Mouse (Mus musculus) limb, embryonic 10.5 days (tissue): ENCODE data around the gene Gltpd2. TPM values are rescaled to one million over a fixed set of nuclear protein-coding genes. Genes with fewer than 3 reads are reported as not detected.
A peak's percentile ranks its signal among the peaks of the same experiment; 100 is the strongest.

Source experiments
- DNase-seq: peaks from one replicate; pipeline ENCODE4 v3.0.0-alpha.2; 2017; ENCODE audit warnings: low spot score
- H3K27ac ChIP-seq: fragments of 300-500 bp; sonication (generic); 2 replicates; pipeline ENCODE4 v1.5.1; 2016; ENCODE audit warnings: mild to moderate bottlenecking
- H3K27me3 ChIP-seq: fragments of 300-500 bp; sonication (generic); 2 replicates; pipeline ENCODE4 v1.6.1; 2016; ENCODE audit warnings: low read depth, mild to moderate bottlenecking; ENCODE audit not compliant: poor library complexity, severe bottlenecking
- H3K36me3 ChIP-seq: fragments of 300-500 bp; sonication (generic); 2 replicates; pipeline ENCODE4 v1.6.1; 2016; ENCODE audit warnings: mild to moderate bottlenecking, moderate library complexity
- H3K4me1 ChIP-seq: fragments of 300-500 bp; sonication (generic); 2 replicates; pipeline ENCODE4 v1.6.1; 2016
- H3K4me3 ChIP-seq: fragments of 300-500 bp; sonication (generic); 2 replicates; pipeline ENCODE4 v1.5.1; 2016; ENCODE audit warnings: mild to moderate bottlenecking, moderate library complexity
- H3K9me3 ChIP-seq: fragments of 300-500 bp; sonication (generic); replicated peaks from 2 replicates; pipeline ENCODE4 v1.6.1; 2016; ENCODE audit warnings: mild to moderate bottlenecking
- WGBS: fragments of 180-500 bp; shearing (Covaris S2); methylation state at CpG from one replicate; pipeline ENCODE4 v1.1.7; 2016; 5-methylcytosine and 5-hydroxymethylcytosine counted together
- polyA plus RNA-seq: library from polyadenylated mRNA; unstranded; fragments of >200 nt; fragmentation: Nextera tagmentation; extraction: Ambion mirVana; gene quantifications from 2 replicates; pipeline ENCODE4 v1.2.1, GENCODE M21; 2016

The Gltpd2 gene
- polyA plus RNA-seq, 1 experiment from 2014 or later, result 0.19 TPM

GRCm38 (mm10) chr11:70553940-70554339 lies 34.9 kb downstream of the Gltpd2 start:
- Histone ChIP-seq H3K4me1 (peaks cover 11% of the 10 kb centered on the region), H3K4me3 (no peak overlapping the region), H3K27ac (no peak overlapping the region), H3K36me3 (no peaks in the 10 kb centered on the region), H3K9me3 (no peaks in the 10 kb centered on the region), H3K27me3 (peaks cover 32% of the 10 kb centered on the region)
- DNase-seq, result no peak
- WGBS, result 25% methylated on average over 6 of the region's 7 CpGs

DNA sequence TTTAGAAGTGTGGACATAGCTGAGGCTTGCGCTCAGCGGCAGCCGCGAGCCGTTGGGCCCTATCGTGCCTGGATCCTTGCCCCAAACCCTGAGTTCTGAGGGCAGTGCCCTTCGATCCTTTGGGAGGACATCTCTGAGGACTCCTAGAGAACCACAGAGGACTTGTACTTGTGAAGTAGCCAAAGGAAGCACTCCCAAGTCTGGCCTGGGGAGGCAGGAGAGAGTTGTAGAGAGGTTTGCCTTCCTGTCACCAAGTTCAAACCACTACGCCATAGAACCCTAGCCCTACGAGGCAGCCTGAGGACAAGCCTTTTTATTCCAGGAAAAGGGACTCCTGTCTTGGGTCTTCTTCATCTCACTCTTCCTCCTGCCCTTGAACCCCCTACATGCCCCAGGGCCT lies 38.5 kb downstream of the Gltpd2 start:
- Histone ChIP-seq H3K4me3 (no peak overlapping the region), H3K27me3 (peaks cover 23% of the 10 kb centered on the region), H3K36me3 (no peaks in the 10 kb centered on the region), H3K9me3 (no peaks in the 10 kb centered on the region), H3K27ac (no peak overlapping the region), H3K4me1 (peaks cover 19% of the 10 kb centered on the region)
- WGBS, result 88% methylated on average over 9 of the region's 9 CpGs
- DNase-seq, result no peak

- peaks cover 5% of the 10 kb centered on the region; the same call in 1 of the 2 replicates for H3K36me3 ChIP-seq
- DNase-seq, result no peak
- peak overlapping the region; percentile 93 for H3K4me3 ChIP-seq
- 6% methylated on average over 2 of the region's 2 CpGs for WGBS
- no peaks in the 10 kb centered on the region for H3K9me3 ChIP-seq
- H3K27me3 ChIP-seq, result no peaks in the 10 kb centered on the region
- peaks cover 40% of the 10 kb centered on the region for H3K4me1 ChIP-seq
- H3K27ac ChIP-seq, result peak overlapping the region; percentile 96
Observed at GRCm38 (mm10) chr11:70561937-70562286, 42.9 kb downstream of the Gltpd2 start.

GRCm38 (mm10) chr11:70562287-70562994 lies 43.4 kb downstream of the Gltpd2 start, which contains the start of gene Mink1:
Gene Mink1 (plus strand): TSS chr11:70562881.
- DNase-seq, result peak; percentile 93
- peak within 1 kb of the TSS; percentile 93 for H3K4me3 ChIP-seq
- H3K4me1 ChIP-seq, result peaks cover 43% of the 10 kb centered on the region
- peak within 1 kb of the TSS; percentile 96 for H3K27ac ChIP-seq
- H3K9me3 ChIP-seq, result no peaks in the 10 kb centered on the region
- WGBS, result under 1% methylated on average over 56 of the region's 57 CpGs
- H3K27me3 ChIP-seq, result no peaks in the 10 kb centered on the region
- peaks cover 7% of the 10 kb centered on the region; the same call in 1 of the 2 replicates for H3K36me3 ChIP-seq

GRCm38 (mm10) chr11:70562995-70563469 lies 44.0 kb downstream of the Gltpd2 start:
- H3K36me3 ChIP-seq, result peaks cover 11% of the 10 kb centered on the region
- peak overlapping the region; percentile 96 for H3K27ac ChIP-seq
- DNase-seq, result no peak
- H3K27me3 ChIP-seq, result no peaks in the 10 kb centered on the region
- peak overlapping the region; percentile 93 for H3K4me3 ChIP-seq
- H3K4me1 ChIP-seq, result peaks cover 43% of the 10 kb centered on the region
- H3K9me3 ChIP-seq, result no peaks in the 10 kb centered on the region
- WGBS, result 0% methylated on average over 24 of the region's 31 CpGs

- H3K27ac ChIP-seq, result peak overlapping the region; percentile 96
- H3K9me3 ChIP-seq, result no peaks in the 10 kb centered on the region
Observed at GRCm38 (mm10) chr11:70563470-70564275, 44.7 kb downstream of the Gltpd2 start.

DNA sequence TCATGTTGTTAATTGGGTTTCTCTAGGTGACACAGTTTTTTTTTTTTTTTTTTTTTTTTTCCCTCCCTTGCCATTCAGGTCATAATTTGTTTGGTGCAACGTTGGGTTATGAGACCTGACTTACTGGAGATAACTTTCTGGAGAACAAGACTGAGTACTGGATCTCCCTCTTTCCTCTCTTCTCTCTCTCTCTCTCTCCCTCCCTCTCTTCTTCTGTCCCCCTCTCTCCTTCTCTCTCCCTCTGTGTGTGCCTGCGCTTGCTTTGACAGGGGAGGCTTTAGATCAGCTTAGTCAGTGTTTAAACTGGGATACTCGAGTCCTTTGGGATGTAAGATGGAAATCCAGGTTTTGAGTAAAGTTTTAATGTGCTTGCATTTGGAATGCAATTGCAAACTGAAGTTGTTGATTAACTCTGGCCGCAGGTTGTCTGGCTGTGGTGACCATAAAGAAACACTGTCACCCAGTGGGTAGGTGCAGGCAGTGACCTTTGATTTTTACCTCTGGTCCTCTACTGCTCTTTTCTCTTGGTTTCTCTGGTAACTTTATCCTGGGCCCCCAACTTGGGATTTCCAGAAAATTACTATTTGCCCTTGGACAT lies 45.4 kb downstream of the Gltpd2 start:
- no peak for DNase-seq
- 44% methylated on average over 4 of the region's 4 CpGs for WGBS

More at GRCm38 (mm10) chr11:70563470-70564275, 44.7 kb downstream of the Gltpd2 start:
- Histone ChIP-seq H3K4me1 (peaks cover 43% of the 10 kb centered on the region), H3K36me3 (peaks cover 16% of the 10 kb centered on the region), H3K4me3 (peak overlapping the region; percentile 93), H3K27me3 (no peaks in the 10 kb centered on the region)
- peak; percentile 63 for DNase-seq
- WGBS, result 2% methylated on average over 25 of the region's 25 CpGs

GRCm38 (mm10) chr11:70566586-70566985 lies 47.6 kb downstream of the Gltpd2 start:
- WGBS, result 77% methylated on average over 7 of the region's 7 CpGs
- no peaks in the 10 kb centered on the region for H3K27me3 ChIP-seq
- no peak overlapping the region for H3K4me3 ChIP-seq
- peaks cover 16% of the 10 kb centered on the region for H3K36me3 ChIP-seq
- DNase-seq, result no peak
- no peaks in the 10 kb centered on the region for H3K9me3 ChIP-seq
- H3K4me1 ChIP-seq, result peaks cover 43% of the 10 kb centered on the region
- no peak overlapping the region for H3K27ac ChIP-seq

More for the DNA sequence above, 45.4 kb downstream of the Gltpd2 start:
- peaks cover 43% of the 10 kb centered on the region for H3K4me1 ChIP-seq
- peaks cover 16% of the 10 kb centered on the region for H3K36me3 ChIP-seq
- H3K4me3 ChIP-seq, result peak overlapping the region; percentile 93
- H3K9me3 ChIP-seq, result no peaks in the 10 kb centered on the region
- peak overlapping the region; percentile 96 for H3K27ac ChIP-seq
- H3K27me3 ChIP-seq, result no peaks in the 10 kb centered on the region

Other genes with a start within 250 kb of the Gltpd2 start
- gene Alox12e, start 196.6 kb upstream of the Gltpd2 start, polyA plus RNA-seq, result 0.06 TPM in 1 of 2 replicates, not detected in the other
- gene Alox15, start 167.2 kb upstream of the Gltpd2 start, polyA plus RNA-seq, result not detected in 2 replicates
- gene Pelp1, start 109.2 kb upstream of the Gltpd2 start, polyA plus RNA-seq, result 63.0 and 65.1 TPM in 2 replicates
- 24.6 and 25.5 TPM in 2 replicates for gene Arrb2, start 86.6 kb upstream of the Gltpd2 start, polyA plus RNA-seq
- 48.4 and 51.5 TPM in 2 replicates for gene Med11, start 67.3 kb upstream of the Gltpd2 start, polyA plus RNA-seq
- 0.09 TPM in 1 of 2 replicates, not detected in the other for gene Zmynd15, start 59.8 kb upstream of the Gltpd2 start, polyA plus RNA-seq
- 0.49 TPM in 2 replicates for gene Cxcl16, start 59.2 kb upstream of the Gltpd2 start, polyA plus RNA-seq
- gene Tm4sf5, start 14.0 kb upstream of the Gltpd2 start, polyA plus RNA-seq, result 0.98 and 1.2 TPM in 2 replicates
- 0.30 TPM in 1 of 2 replicates, not detected in the other for gene Vmo1, start 4.6 kb upstream of the Gltpd2 start, polyA plus RNA-seq
- 1,140 and 1,215 TPM in 2 replicates for gene Psmb6, start 6.2 kb downstream of the Gltpd2 start, polyA plus RNA-seq
- not detected in 2 replicates for gene Gm40193, start 13.7 kb downstream of the Gltpd2 start, polyA plus RNA-seq
- 1.4 and 2.0 TPM in 2 replicates for gene Pld2, start 20.9 kb downstream of the Gltpd2 start, polyA plus RNA-seq
- gene Mink1, start 43.7 kb downstream of the Gltpd2 start, polyA plus RNA-seq, result 15.1 and 17.2 TPM in 2 replicates
- gene 4930544D05Rik, start 96.7 kb downstream of the Gltpd2 start, polyA plus RNA-seq, result not detected in 2 replicates
- not detected in 2 replicates for gene Chrne, start 100.0 kb downstream of the Gltpd2 start, polyA plus RNA-seq
- 0.18 and 0.75 TPM in 2 replicates for gene Gp1ba, start 119.9 kb downstream of the Gltpd2 start, polyA plus RNA-seq
- gene Rnf167, start 128.0 kb downstream of the Gltpd2 start, polyA plus RNA-seq, result 85.0 and 104 TPM in 2 replicates
- 136 and 160 TPM in 2 replicates for gene Slc25a11, start 128.3 kb downstream of the Gltpd2 start, polyA plus RNA-seq
- gene Pfn1, start 135.4 kb downstream of the Gltpd2 start, polyA plus RNA-seq, result 2,132 and 2,568 TPM in 2 replicates
- 67.8 and 75.6 TPM in 2 replicates for gene Eno3, start 138.0 kb downstream of the Gltpd2 start, polyA plus RNA-seq
- gene Spag7, start 150.2 kb downstream of the Gltpd2 start, polyA plus RNA-seq, result 182 and 196 TPM in 2 replicates
- 8.9 and 11.6 TPM in 2 replicates for gene Camta2, start 168.9 kb downstream of the Gltpd2 start, polyA plus RNA-seq
- 1.1 and 1.2 TPM in 2 replicates for gene Inca1, start 181.0 kb downstream of the Gltpd2 start, polyA plus RNA-seq
- 2.0 and 2.2 TPM in 2 replicates for gene Kif1c, start 181.4 kb downstream of the Gltpd2 start, polyA plus RNA-seq
- gene Zfp3, start 245.0 kb downstream of the Gltpd2 start, polyA plus RNA-seq, result 3.0 and 5.1 TPM in 2 replicates